Mouse (Mus musculus): ENCODE results near the gene Ddost.

The Ddost gene

GRCm38 (mm10) chr4:138337341-138337740 is 32.8 kb downstream of the Ddost start:
- DNase-seq (ENCODE audit: low spot score), result no peak

GRCm38 (mm10) chr4:138339963-138340362 is 35.4 kb downstream of the Ddost start:
- peak; percentile 75 for DNase-seq (ENCODE audit: low spot score)

GRCm38 (mm10) chr4:138341393-138341792 is 36.9 kb downstream of the Ddost start:
- DNase-seq (ENCODE audit: low spot score), result no peak

GRCm38 (mm10) chr4:138342048-138342447 is 37.5 kb downstream of the Ddost start:
- no peak for DNase-seq (ENCODE audit: low spot score)

- no peak for DNase-seq (ENCODE audit: low spot score)
Observed at GRCm38 (mm10) chr4:138342778-138343177, 38.2 kb downstream of the Ddost start.

- DNase-seq (ENCODE audit: low spot score), result peak; percentile 49
Observed at GRCm38 (mm10) chr4:138343341-138343837, 38.9 kb downstream of the Ddost start.

GRCm38 (mm10) chr4:138344891-138345545 is 40.5 kb downstream of the Ddost start:
- no peak for DNase-seq (ENCODE audit: low spot score)

GRCm38 (mm10) chr4:138347280-138347679 is 42.8 kb downstream of the Ddost start:
- DNase-seq (ENCODE audit: low spot score), result no peak

GRCm38 (mm10) chr4:138348716-138349115 is 44.2 kb downstream of the Ddost start:
- DNase-seq (ENCODE audit: low spot score), result no peak

- no peak for DNase-seq (ENCODE audit: low spot score)
Observed at GRCm38 (mm10) chr4:138351821-138352220, 47.3 kb downstream of the Ddost start.

GRCm38 (mm10) chr4:138352692-138353091 is 48.2 kb downstream of the Ddost start:
- DNase-seq (ENCODE audit: low spot score), result no peak

- no peak for DNase-seq (ENCODE audit: low spot score)
Observed at GRCm38 (mm10) chr4:138353438-138354171, 49.1 kb downstream of the Ddost start.

GRCm38 (mm10) chr4:138355496-138355895 is 51.0 kb downstream of the Ddost start:
- DNase-seq (ENCODE audit: low spot score), result no peak

GRCm38 (mm10) chr4:138356141-138356540 is 51.6 kb downstream of the Ddost start:
- DNase-seq (ENCODE audit: low spot score), result no peak

GRCm38 (mm10) chr4:138356551-138356950 is 52.0 kb downstream of the Ddost start:
- no peak for DNase-seq (ENCODE audit: low spot score)

- DNase-seq (ENCODE audit: low spot score), result no peak
Observed at GRCm38 (mm10) chr4:138358176-138358575, 53.6 kb downstream of the Ddost start.

GRCm38 (mm10) chr4:138361370-138361821 is 56.9 kb downstream of the Ddost start:
- DNase-seq (ENCODE audit: low spot score), result peak; percentile 24
